Mouse (Mus musculus) heart, embryonic 13.5 days (tissue): ENCODE measurements around the gene Chit1. TPM values are rescaled to one million over a fixed set of nuclear protein-coding genes. Genes with fewer than 3 reads are reported as not detected.
A peak's percentile ranks its signal among the peaks of the same experiment; 100 is the strongest.

ENCODE experiments used
- ATAC-seq: fragments of 200-750 bp; cut with Nextera tagmentation; 2 replicates; pipeline ENCODE4 v1.8.0; 2017; ENCODE audit warnings: moderate TSS enrichment; ENCODE audit not compliant: insufficient number of reproducible peaks, low FRiP score, low TSS enrichment; ENCODE audit errors: extremely low read depth
- H3K27ac ChIP-seq: fragments of 300-500 bp; sonication (generic); replicated peaks from 2 replicates; pipeline ENCODE4 v1.5.1; 2015; ENCODE audit warnings: moderate library complexity, mild to moderate bottlenecking, inconsistent platforms
- H3K27me3 ChIP-seq: fragments of 300-500 bp; sonication (generic); replicated peaks from 2 replicates; pipeline ENCODE4 v1.6.1; 2015; ENCODE audit warnings: mild to moderate bottlenecking, inconsistent platforms
- H3K36me3 ChIP-seq: fragments of 300-500 bp; sonication (generic); 2 replicates; pipeline ENCODE4 v1.6.1; 2015; ENCODE audit warnings: mild to moderate bottlenecking, inconsistent platforms
- H3K4me1 ChIP-seq: fragments of 300-500 bp; sonication (generic); 2 replicates; pipeline ENCODE4 v1.6.1; 2015; ENCODE audit warnings: inconsistent platforms
- H3K4me2 ChIP-seq: fragments of 300-500 bp; sonication (generic); 2 replicates; pipeline ENCODE4 v1.6.1; 2015; ENCODE audit warnings: inconsistent platforms, mild to moderate bottlenecking, moderate library complexity
- H3K4me3 ChIP-seq: fragments of 300-500 bp; sonication (generic); 2 replicates; pipeline ENCODE4 v1.5.1; 2015; ENCODE audit warnings: moderate library complexity, mild to moderate bottlenecking, inconsistent platforms
- H3K9ac ChIP-seq: fragments of 300-500 bp; sonication (generic); 2 replicates; pipeline ENCODE4 v1.6.1; 2015; ENCODE audit warnings: inconsistent platforms, mild to moderate bottlenecking, moderate library complexity
- H3K9me3 ChIP-seq: fragments of 300-500 bp; sonication (generic); 2 replicates; pipeline ENCODE4 v1.6.1; 2016; ENCODE audit warnings: inconsistent platforms
- WGBS: fragments of 180-500 bp; shearing (Covaris S2); methylation state at CpG from one replicate; pipeline ENCODE4 v1.1.7; 2015; ENCODE audit warnings: mixed read lengths; 5-methylcytosine and 5-hydroxymethylcytosine counted together
- polyA plus RNA-seq: library from polyadenylated mRNA; unstranded; fragments of >200 nt; fragmentation: Nextera tagmentation; extraction: Ambion mirVana; gene quantifications from 2 replicates; pipeline ENCODE4 v1.2.1, GENCODE M21; 2015

Gene Chit1
- polyA plus RNA-seq, 1 experiment from 2014 or later, result 0.75 TPM

DNA sequence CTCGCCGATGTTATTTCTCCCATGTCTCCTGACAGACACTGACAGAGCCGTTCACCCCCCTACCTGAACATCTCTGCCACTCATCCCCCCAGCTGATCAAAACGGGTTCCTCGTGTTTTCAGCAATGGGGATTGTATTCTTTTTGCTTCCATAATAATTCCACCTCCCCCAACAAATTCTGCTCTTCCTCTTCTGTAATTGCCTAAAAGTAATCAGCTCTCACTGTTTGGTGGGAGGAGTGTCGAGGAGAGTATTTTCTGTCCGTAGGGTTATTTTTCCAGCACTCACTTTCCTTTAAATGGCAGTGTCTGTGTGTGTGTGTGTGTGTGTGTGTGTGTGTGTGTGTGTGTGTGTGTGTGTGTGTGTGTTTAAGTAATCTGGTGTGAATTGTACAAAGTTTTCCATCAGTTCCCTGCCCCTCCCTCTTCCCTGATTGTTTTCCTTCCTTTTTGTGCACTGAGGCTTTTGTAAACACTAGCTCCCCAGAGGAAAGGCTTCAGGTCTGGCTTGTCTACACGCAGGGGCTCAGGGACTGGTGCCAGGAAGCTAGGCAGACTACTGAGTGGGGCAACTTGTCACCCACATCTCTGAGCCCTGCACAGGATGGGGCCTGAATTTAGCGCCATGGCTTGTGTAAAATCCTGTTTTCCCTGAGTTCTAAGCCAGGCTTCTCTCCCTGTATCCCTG, 31.4 kb upstream of the Chit1 start:
- H3K4me2 ChIP-seq, result peak overlapping the region; percentile 82
- H3K27ac ChIP-seq, result peak overlapping the region; percentile 92
- peaks cover 29% of the 10 kb centered on the region for H3K36me3 ChIP-seq
- peaks cover 87% of the 10 kb centered on the region for H3K4me1 ChIP-seq
- H3K9me3 ChIP-seq, result no peaks in the 10 kb centered on the region
- peak overlapping the region; percentile 80 for H3K4me3 ChIP-seq
- H3K9ac ChIP-seq, result peak overlapping the region; percentile 83
- no peaks in the 10 kb centered on the region for H3K27me3 ChIP-seq
- WGBS, result 11% methylated on average over 9 of the region's 9 CpGs
- no peak for ATAC-seq

DNA sequence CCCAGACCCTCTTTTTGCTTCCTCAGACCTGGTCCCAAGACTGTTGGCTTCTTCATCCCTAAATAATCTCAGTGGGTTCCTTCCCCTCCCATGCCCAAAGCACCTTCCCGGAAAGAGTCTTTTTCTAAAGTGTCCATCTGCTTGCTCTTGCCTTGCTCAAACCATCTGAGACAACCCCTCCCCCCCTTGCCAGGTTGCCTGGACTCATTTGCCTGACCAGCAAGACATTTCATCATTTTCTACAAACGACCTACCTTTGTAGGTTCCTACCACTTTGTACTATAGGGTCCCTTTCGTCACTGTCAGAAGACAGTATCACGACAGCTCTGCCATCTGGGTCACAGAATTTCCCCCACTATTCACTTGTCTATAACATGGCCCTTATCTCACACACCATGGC, 30.6 kb upstream of the Chit1 start:
- Histone ChIP-seq H3K4me3 (no peak overlapping the region), H3K9ac (peak overlapping the region; percentile 83), H3K9me3 (no peaks in the 10 kb centered on the region), H3K4me2 (peak overlapping the region; percentile 82; the same call in 1 of the 2 replicates), H3K27me3 (no peaks in the 10 kb centered on the region), H3K36me3 (peaks cover 22% of the 10 kb centered on the region), H3K27ac (peak overlapping the region; percentile 92), H3K4me1 (peaks cover 83% of the 10 kb centered on the region)
- 64% methylated on average over 4 of the region's 4 CpGs for WGBS
- ATAC-seq, result no peak

DNA sequence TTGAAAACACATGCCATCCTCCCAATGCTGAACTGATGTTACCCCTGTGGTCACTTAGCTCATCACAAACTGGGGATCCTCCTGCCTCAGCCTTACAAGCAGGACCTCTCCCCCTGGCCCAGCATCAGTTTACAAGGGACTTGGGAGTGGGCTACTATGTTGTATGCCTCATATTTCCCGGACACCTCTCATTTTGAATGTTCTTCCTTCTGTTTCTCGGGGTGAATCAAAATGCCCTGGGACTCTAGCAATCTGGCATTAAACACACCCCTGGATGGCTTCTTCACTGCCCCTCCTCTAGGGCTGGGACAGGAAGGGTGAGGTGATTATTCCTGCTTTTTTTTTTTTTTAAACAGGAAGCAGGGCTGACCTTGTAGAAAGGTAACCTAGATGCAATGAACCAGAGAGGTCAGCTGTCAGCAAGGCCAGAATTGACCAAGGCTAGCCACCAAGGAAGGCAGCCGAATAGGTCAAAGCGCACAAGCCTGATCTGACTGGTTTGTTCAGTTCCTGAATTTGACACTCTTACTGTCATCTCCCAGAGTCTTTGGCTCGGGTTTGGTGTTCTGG, 30.1 kb upstream of the Chit1 start:
- Histone ChIP-seq H3K4me2 (no peak overlapping the region), H3K27ac (peak overlapping the region; percentile 92; the same call in 1 of the 2 replicates), H3K9me3 (no peaks in the 10 kb centered on the region), H3K27me3 (no peaks in the 10 kb centered on the region), H3K9ac (peak overlapping the region; percentile 83; the same call in 1 of the 2 replicates), H3K4me3 (no peak overlapping the region), H3K36me3 (peaks cover 17% of the 10 kb centered on the region), H3K4me1 (peaks cover 83% of the 10 kb centered on the region)
- 84% methylated on average over 5 of the region's 5 CpGs for WGBS
- no peak for ATAC-seq

DNA sequence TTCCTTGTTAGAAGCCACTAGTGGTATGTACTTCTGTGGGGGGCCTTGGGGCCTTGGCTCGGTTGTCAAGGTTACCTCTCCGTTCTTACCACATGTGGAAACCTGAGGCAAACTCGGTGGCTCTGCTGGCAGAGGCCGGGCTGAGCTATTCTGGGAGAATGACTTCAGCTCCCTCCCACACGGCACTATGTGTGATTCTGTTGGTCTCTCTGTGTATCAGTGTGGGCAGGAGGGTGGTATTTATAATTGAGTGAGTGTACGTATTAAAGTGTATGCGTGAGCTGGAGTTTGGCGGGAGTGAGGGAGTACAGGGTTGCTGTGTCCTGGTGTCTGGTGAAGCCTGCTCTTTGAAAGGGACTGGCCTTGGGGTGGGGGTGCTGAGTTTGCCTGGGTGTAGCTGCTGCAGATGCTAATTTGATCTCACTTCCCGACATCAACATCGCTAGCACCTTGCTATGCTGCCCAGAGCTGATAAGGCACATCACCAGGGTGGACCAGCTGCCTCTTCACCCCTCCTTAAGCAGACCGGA, 28.0 kb upstream of the Chit1 start:
- H3K4me3 ChIP-seq, result no peak overlapping the region
- H3K4me1 ChIP-seq, result peaks cover 81% of the 10 kb centered on the region
- H3K27me3 ChIP-seq, result no peaks in the 10 kb centered on the region
- ATAC-seq, result no peak
- H3K4me2 ChIP-seq, result peak overlapping the region; percentile 44
- H3K9ac ChIP-seq, result peak overlapping the region; percentile 68
- no peaks in the 10 kb centered on the region for H3K36me3 ChIP-seq
- peak overlapping the region; percentile 93 for H3K27ac ChIP-seq
- 9% methylated on average over 11 of the region's 11 CpGs for WGBS
- no peaks in the 10 kb centered on the region for H3K9me3 ChIP-seq

DNA sequence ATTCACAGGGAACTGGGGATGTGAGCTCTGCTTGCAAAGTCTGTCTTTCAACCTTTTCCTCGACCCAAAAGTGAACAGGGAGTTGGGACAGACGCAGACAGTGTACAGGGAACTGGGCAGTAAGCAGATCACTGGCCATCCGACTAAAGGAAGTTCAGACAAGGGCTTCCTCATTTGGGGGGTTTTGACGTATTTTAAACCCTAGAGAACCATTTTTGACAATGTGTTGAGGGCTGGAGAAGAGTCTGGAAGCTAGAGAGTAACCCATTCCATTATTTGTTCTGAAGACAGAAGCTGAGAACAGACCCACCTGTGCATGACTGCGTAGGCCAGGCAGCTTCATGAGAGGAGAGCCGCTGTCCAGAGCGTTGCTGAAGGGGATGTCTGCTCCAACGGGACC, 27.4 kb upstream of the Chit1 start:
- Histone ChIP-seq H3K27ac (peak overlapping the region; percentile 93), H3K9me3 (no peaks in the 10 kb centered on the region), H3K4me2 (peak overlapping the region; percentile 44; the same call in 1 of the 2 replicates), H3K27me3 (no peaks in the 10 kb centered on the region), H3K36me3 (no peaks in the 10 kb centered on the region), H3K4me1 (peaks cover 78% of the 10 kb centered on the region), H3K4me3 (no peak overlapping the region), H3K9ac (peak overlapping the region; percentile 68)
- no peak for ATAC-seq
- 75% methylated on average over 8 of the region's 8 CpGs for WGBS

DNA sequence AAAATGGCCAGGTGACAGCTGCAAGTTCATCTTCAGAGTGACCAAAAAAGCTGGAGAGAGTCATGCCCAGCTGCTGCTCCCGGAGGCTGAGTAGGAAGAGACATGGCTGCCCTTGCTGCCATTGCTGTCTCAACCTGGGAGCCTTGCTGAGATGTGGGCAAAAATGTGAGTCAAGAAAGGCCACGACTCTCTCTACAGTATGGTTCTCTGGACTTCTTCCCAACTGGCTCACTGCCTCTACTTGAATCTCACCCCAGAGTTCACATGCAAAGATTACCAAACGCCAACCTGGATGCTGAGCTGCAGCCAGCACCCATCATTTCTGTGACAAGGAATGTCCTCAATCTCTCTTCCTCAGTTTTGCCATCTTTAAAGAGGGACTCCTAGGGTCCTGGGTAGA, 26.9 kb upstream of the Chit1 start:
- H3K4me2 ChIP-seq, result no peak overlapping the region
- H3K4me1 ChIP-seq, result peaks cover 78% of the 10 kb centered on the region
- no peaks in the 10 kb centered on the region for H3K36me3 ChIP-seq
- H3K27me3 ChIP-seq, result no peaks in the 10 kb centered on the region
- peak overlapping the region; percentile 93 for H3K27ac ChIP-seq
- ATAC-seq, result no peak
- 81% methylated on average over 3 of the region's 3 CpGs for WGBS
- no peaks in the 10 kb centered on the region for H3K9me3 ChIP-seq
- H3K4me3 ChIP-seq, result no peak overlapping the region
- H3K9ac ChIP-seq, result no peak overlapping the region

DNA sequence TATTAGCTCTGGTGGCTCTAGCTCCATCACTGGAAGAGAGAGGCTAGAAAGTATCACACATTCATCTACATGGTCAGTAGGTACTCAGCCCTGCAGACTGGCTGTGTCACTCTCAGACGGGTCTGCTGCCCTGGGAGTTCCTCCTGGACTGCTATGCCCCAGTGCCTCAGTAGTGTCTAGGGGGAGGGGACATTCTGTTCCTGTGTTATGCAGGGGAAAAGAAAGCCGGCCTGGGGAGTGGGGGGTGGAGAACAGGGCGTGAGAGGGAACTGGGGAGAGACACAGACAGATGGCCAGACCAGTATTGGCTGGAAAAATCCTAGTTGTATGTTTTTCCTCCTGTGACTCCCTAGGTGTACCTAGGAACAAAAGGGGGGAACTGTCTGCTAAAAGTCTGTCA, 25.0 kb upstream of the Chit1 start:
- peak overlapping the region; percentile 76 for H3K27ac ChIP-seq
- ATAC-seq, result no peak
- no peak overlapping the region for H3K4me2 ChIP-seq
- no peaks in the 10 kb centered on the region for H3K9me3 ChIP-seq
- no peak overlapping the region for H3K4me3 ChIP-seq
- peaks cover 60% of the 10 kb centered on the region for H3K4me1 ChIP-seq
- 37% methylated on average over 3 of the region's 3 CpGs for WGBS
- peak overlapping the region; percentile 73 for H3K9ac ChIP-seq
- no peaks in the 10 kb centered on the region for H3K27me3 ChIP-seq
- no peaks in the 10 kb centered on the region for H3K36me3 ChIP-seq

DNA sequence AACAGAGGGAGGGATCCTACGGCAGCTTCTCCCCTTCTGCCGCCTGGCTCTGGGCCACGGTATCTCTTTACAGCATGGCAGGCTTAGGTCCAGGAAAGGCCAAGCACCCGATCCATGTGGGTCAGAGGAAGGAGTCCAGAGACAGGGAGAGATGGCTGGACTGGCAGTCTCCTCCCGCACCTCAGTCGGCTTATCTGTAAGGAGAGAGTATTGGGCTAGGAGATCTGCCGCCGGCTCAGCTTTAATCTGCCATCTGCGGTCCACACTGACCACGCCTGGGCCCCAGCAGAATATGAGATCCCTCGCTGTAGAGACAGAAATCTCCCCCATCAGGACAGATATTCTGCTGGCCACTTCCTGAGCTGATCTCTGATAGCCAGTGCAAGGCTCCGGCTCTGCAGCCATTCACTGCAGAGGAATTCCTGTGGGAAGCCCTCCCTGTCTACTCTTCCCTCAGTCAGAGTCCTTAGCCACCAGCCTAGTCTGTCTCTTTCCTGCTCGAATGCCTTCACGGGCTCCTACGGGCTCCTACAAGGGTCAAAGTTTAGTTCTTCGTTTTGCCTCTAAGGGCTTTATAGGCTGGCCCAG, 24.1 kb upstream of the Chit1 start:
- no peak; the same call in 1 of the 2 replicates for ATAC-seq
- Histone ChIP-seq H3K4me3 (peak overlapping the region; percentile 27), H3K36me3 (no peaks in the 10 kb centered on the region), H3K27ac (peak overlapping the region; percentile 76), H3K4me1 (peaks cover 54% of the 10 kb centered on the region), H3K27me3 (no peaks in the 10 kb centered on the region), H3K9ac (peak overlapping the region; percentile 73), H3K9me3 (no peaks in the 10 kb centered on the region), H3K4me2 (peak overlapping the region; percentile 57)
- WGBS, result 7% methylated on average over 16 of the region's 16 CpGs

DNA sequence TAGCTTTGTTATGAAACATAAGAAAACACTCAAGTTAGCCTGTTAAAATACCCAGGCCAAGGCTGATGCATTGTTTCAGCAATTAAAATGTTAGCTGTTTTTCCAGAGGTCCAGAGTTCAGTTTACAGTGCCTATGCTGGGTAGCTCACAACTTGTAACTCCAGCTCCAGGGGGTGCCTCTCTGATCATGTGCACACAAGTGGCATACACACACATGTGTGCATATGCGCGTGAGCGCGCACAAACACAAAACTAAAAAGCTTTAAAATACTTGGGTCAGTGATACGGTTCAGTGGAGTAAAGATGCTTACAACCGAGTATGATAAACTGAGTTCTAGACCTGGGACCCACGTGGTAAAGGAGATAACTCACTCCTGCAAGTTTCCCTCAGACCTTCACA, 22.0 kb upstream of the Chit1 start:
- 80% methylated on average over 7 of the region's 7 CpGs for WGBS
- no peak overlapping the region for H3K4me3 ChIP-seq
- H3K36me3 ChIP-seq, result no peaks in the 10 kb centered on the region
- no peaks in the 10 kb centered on the region for H3K9me3 ChIP-seq
- H3K27ac ChIP-seq, result no peak overlapping the region
- peaks cover 51% of the 10 kb centered on the region for H3K4me1 ChIP-seq
- no peak for ATAC-seq
- H3K4me2 ChIP-seq, result no peak overlapping the region
- no peaks in the 10 kb centered on the region for H3K27me3 ChIP-seq
- no peak overlapping the region for H3K9ac ChIP-seq

DNA sequence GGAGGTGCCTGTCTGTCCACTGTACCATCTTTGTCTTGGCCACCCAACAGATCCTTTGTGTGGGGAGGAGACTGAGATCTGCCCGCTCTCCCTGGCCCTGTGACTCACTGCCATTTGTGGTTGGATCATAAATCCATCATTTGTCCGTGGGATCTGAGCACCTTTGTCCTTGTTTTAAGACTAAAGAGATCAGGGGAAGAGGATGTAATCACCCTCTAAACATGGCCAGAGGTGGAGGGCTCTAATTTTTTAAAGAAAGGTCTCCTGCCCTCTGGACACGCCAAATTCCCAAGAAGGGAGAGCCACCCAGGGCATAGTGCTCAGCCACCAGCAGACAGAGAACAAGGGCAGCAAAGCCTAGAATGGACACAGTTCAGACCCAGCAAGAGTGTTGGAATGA, 19.2 kb upstream of the Chit1 start:
- Histone ChIP-seq H3K9ac (peak overlapping the region; percentile 78; the same call in 1 of the 2 replicates), H3K36me3 (no peaks in the 10 kb centered on the region), H3K4me3 (no peak overlapping the region), H3K4me1 (peaks cover 59% of the 10 kb centered on the region), H3K27ac (peak overlapping the region; percentile 97), H3K27me3 (no peaks in the 10 kb centered on the region), H3K4me2 (no peak overlapping the region; the same call in 1 of the 2 replicates), H3K9me3 (no peaks in the 10 kb centered on the region)
- 81% methylated on average over 3 of the region's 3 CpGs for WGBS
- no peak for ATAC-seq

DNA sequence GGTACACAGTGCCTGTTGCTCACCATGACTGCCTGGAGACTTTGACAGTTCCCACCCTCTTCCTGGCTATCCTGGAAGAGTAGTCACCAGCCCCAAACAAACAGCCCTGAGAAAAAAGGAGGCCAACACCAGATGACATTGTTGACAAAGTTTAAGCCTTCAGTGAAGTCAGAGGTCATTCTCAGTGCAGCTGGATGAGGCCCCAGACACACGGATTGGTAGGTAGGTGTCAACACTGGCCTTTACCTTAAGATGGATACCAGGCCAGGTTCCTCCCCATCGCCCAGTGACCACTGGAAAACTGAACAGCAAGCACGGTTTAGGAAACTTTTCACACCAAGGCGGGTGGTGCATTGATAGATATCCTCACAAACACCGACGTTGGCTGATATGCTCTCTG, 18.7 kb upstream of the Chit1 start:
- no peaks in the 10 kb centered on the region for H3K9me3 ChIP-seq
- H3K4me2 ChIP-seq, result peak overlapping the region; percentile 90
- H3K4me3 ChIP-seq, result peak overlapping the region; percentile 57
- peak overlapping the region; percentile 78 for H3K9ac ChIP-seq
- H3K4me1 ChIP-seq, result peaks cover 59% of the 10 kb centered on the region
- ATAC-seq, result no peak
- WGBS, result 12% methylated on average over 6 of the region's 6 CpGs
- H3K36me3 ChIP-seq, result no peaks in the 10 kb centered on the region
- no peaks in the 10 kb centered on the region for H3K27me3 ChIP-seq
- H3K27ac ChIP-seq, result peak overlapping the region; percentile 97
